Mouse (Mus musculus) colon, adult 2 months (tissue): ENCODE results near the gene Timm17b. TPM values are rescaled to one million over a fixed set of nuclear protein-coding genes. Genes with fewer than 3 reads are reported as not detected.

Source experiments
- polyA plus RNA-seq: library from polyadenylated mRNA; depleted of rRNA; stranded (reverse); fragments of >200 nt; gene quantifications from 2 replicates; pipeline ENCODE4 v1.2.3, GENCODE M21; 2012; rRNA removed

Gene Timm17b
- 45.5 and 51.4 TPM in 2 replicates for polyA plus RNA-seq

DNA sequence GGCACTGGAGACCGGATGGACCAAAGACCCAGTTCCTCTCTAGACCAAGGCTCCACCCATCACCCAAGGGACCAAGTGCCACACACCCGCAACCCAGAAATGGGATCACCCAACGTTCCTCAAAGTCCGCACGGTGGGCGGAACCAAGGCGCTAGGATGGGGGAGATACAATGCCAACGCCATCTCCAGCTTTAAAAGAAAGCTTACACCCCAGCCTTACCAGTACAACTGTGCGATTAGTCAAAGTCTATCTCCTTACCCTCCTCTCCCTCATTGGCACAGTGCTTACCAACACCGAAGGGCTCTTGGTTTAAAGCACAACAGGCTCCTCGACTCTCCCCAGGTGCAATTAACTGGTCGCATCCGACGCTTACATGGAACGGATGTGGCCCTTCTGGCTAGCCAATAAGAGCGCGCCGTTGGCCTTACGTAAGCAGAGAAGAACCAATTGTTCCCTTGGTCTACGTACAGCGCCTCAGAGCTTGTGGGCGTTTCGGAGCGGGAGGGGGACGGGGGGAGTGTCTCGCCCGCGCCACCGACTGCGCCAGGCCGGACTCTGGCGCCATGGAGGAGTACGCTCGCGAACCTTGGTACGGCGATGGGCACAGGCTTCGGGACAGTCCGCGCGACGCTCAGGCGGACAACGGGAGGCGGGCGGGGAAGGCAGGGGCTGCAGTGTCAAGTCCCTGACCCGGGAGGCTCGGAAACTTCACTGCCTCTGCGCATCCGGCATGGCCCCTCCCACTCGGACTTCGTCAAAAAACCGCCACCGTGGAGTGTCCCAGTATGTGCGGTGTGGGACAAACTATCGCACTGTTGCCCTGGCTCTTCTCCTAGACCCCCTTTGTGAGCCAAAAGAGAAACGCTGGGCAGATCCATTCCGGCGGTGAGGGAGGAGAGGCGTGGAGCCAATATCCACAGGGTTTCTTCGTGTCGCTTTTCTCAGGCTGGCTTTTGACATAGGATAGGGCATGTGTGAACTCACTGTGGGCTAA, at the start of gene Timm17b, which contains the start of gene Pqbp1:
TSS of gene Timm17b (plus strand) at position 478 of the 995 bp plus-strand sequence.
TSS of gene Pqbp1 (minus strand) at position 390 of the 995 bp plus-strand sequence.

DNA sequence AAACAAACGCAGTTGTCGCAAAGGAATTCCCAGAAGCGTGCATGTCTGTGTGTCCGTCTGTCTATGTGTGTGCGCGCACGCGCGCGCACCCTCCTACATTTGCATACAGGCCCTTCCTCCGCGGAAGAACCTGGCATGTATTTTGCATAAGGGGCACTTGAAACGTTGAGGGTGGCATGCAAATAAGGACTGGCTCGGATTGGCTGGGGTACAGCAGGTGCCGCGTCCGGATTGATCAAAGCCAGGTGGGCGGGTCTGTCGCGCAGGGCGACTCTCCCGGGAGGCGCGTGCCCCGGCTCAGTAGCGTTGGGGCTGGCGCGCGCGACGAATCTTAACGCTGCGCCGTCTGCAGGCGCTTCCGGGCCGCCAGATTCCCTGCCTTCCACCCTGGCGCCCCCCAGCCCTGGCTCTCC, 21.1 kb upstream of the Timm17b start, which contains the start of gene Pim2:
TSS of gene Pim2 (plus strand) at position 256 of the 413 bp plus-strand sequence.

DNA sequence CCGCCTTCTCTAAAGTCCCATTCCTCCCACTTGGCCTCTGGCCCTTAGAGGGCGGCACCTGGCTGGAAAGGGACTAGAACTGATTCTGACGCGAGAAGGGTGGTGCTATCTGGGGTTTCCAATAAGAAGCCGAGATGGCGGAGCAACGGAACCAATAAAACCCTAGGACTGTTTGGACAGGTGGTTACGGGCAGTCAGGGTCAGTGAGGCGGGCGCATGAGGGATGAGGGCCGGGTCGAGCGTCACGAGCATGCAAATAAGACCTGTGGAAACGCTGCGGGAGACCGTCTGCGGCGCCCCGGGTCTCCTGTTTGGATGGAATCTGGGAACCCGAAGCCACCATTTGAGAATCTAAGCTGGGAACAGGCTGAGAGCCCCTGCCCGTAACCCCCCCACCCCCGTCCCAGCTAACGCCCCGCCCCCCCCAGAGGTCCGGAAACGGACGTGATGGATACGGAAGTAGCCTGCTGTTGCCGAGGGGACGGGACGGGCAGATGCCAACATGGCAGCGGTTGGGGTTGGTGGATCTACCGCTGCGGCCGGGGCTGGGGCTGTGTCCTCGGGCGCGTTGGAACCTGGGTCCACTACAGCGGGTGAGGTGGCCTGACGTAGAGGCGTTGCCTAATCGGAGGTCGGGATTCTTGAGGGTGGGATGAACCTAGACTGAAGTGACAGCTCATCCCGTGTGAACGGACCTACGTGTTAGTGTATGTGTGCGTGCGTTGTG, 15.2 kb upstream of the Timm17b start, which contains the start of gene Slc35a2:
TSS of gene Slc35a2 (plus strand) at position 188 of the 727 bp plus-strand sequence.

DNA sequence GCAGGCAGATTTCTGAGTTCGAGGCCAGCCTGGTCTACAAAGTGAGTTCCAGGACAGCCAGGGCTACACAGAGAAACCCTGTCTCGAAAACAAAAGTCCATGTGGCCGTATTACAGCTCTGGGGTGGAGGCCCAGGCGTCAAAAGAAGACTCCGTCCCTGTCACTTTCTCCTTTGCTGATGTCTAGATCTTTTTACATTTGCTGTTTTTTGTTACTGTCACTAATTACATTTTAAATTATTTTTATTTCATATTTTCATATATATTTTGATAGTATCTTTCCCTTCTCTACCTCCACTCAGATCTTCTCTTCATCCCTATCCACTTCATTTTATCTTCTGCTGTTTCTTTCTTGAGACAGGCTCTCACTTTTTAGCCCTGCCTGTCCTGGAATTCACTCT, 8.6 kb downstream of the Timm17b start, which contains the start of gene Gm10491:
TSS of gene Gm10491 (minus strand) at position 101 of the 400 bp plus-strand sequence.

DNA sequence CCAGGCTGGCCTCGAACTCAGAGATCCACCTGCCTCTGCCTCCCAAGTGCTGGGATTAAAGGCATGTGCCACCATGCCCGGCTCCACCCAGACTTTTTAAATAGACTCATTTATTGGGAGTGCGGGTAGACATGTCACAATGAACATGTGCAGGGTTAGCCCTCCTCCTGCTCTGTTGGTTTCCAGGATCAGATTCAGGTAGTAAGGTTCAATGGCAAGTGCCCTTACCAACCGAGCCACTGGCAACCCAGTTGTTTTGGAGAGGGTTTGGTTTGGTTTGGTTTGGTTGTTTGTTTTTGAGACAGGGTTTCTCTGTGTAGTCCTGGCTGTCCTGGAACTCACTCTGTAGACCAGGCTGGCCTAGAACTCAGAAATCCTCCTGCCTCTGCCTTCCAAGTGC, 10.1 kb downstream of the Timm17b start, which contains the start of gene Gm10490:
TSS of gene Gm10490 (plus strand) at position 301 of the 400 bp plus-strand sequence.

DNA sequence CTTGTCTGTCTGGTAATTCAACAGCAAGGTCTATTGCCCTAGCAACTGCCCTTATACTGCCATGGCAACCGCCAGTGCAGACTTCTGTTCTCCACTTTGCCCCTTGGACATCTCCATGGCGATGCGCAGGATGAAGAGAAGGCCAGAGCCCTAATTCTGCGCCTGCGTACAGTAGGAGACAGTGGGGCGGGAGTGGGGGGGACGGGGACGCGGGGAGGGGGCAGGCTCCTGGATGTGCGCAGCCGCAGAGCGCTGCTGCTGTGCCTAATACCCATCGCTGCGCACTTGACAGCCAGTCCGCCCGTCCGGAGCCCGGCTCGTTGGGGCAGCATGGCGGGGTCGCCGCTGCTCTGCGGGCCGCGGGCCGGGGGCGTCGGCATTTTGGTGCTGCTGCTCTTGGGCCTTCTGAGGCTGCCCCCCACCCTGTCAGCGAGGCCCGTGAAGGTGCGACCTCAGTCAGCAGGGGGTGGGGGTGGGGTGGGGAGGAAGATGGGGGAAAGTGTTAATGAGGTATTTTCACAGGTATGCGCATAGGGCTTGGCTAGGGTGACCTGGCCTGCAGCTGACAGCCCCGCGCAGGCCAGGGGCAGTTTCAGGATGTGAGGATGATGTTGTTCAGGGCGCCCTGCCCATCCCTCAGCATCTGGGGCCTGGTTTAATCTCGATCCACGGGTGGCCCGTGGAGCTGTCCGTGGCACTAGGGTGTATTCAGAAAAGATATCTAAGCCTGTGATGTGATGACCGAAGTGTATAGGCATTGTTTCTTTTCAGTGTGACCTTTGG, 20.6 kb downstream of the Timm17b start, which contains the start of gene Pcsk1n:
TSS of gene Pcsk1n (plus strand) at position 222 of the 783 bp plus-strand sequence.

DNA sequence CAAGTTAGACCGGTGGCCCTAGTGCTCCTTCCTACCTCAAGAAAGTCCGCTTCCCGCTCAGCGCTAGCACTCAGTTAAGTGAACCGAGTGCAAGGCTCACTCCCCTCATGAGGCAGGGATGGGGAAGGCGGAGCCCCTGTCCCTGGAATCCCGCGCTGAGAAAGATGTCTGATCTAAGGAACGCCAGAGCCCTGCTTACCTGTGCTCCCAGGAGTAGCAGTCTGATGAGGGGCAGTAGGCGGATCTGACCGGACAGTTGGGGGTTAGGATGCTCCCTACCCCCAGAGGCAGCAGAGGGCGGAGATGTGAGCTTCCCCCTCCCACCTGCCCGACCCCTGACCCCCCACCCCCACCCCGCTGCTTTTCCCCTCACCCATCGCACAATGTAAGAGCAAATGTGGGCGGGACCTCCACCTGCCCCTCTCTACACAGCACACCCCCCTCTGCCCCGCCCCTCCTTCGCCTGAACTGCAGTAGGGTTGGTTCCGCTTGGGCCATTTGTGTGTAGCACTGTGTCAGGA, 29.2 kb downstream of the Timm17b start, which contains the start of gene Eras:
TSS of gene Eras (minus strand) at position 338 of the 521 bp plus-strand sequence.

DNA sequence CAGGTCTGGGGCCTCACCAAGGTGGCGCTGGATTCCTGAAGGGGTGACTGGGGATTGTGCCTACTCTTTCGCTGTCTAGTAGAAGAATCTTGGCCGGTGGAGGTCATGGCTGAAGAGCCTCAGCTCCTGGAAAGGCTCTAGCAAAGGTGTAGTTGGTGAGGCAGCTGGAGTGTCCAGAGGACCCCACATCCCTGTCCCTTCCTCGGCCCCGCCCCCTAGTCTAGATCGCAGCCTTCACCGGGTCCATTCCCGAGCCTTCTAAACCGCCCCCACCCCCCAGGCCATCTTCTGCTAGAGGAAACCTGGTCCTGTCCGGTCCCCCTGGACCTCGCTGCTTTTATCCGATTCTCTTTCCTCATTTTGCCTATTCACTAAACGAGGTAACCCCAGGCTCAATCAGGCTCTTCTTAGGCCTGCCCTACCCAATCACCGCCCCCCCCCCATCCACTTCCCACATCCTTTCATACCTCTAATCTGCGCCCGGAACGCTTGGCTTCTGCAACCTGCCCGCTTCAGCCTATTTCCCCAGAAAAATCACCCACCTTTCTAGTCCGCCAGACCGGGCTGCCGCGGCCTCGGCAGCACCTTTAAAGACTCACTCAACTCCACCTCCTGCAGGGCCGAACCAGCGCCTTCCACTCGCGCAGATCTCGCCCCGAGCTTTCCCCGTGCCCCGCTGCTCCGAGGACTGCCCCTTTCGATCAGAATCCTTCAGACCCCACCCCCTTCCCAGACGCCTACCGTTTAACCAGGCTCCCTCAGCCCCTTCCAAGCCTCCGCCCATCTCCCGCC, 48.1 kb downstream of the Timm17b start, which contains the start of gene Hdac6:
TSS of gene Hdac6 (minus strand) at position 782 of the 792 bp plus-strand sequence.

Other genes with a start within 250 kb of the Timm17b start
- gene Prickle3, start 242.1 kb upstream of the Timm17b start, polyA plus RNA-seq: 28.8 and 34.6 TPM in 2 replicates
- 360 and 390 TPM in 2 replicates for gene Plp2, start 228.0 kb upstream of the Timm17b start, polyA plus RNA-seq
- gene Magix, start 218.1 kb upstream of the Timm17b start, polyA plus RNA-seq: 1.3 and 2.7 TPM in 2 replicates
- 4.7 and 5.5 TPM in 2 replicates for gene Gpkow, start 202.2 kb upstream of the Timm17b start, polyA plus RNA-seq
- 39.4 and 43.0 TPM in 2 replicates for gene Wdr45, start 185.0 kb upstream of the Timm17b start, polyA plus RNA-seq
- gene Gm45208, start 177.1 kb upstream of the Timm17b start, polyA plus RNA-seq: not detected in 2 replicates
- gene Praf2, start 170.9 kb upstream of the Timm17b start, polyA plus RNA-seq: 51.2 and 75.8 TPM in 2 replicates
- 30.0 and 34.8 TPM in 2 replicates for gene Ccdc120, start 148.5 kb upstream of the Timm17b start, polyA plus RNA-seq
- 23.0 and 25.1 TPM in 2 replicates for gene Tfe3, start 136.8 kb upstream of the Timm17b start, polyA plus RNA-seq
- 18.9 and 22.6 TPM in 2 replicates for gene Gripap1, start 109.6 kb upstream of the Timm17b start, polyA plus RNA-seq
- gene Kcnd1, start 77.1 kb upstream of the Timm17b start, polyA plus RNA-seq: 1.8 and 2.2 TPM in 2 replicates
- 36.1 and 38.3 TPM in 2 replicates for gene Otud5, start 58.0 kb upstream of the Timm17b start, polyA plus RNA-seq
- 10.7 and 13.5 TPM in 2 replicates for gene Pim2, start 21.1 kb upstream of the Timm17b start, polyA plus RNA-seq
- 260 and 397 TPM in 2 replicates for gene Slc35a2, start 15.3 kb upstream of the Timm17b start, polyA plus RNA-seq
- gene Pqbp1, start 88 bp upstream of the Timm17b start, polyA plus RNA-seq: 31.5 and 39.6 TPM in 2 replicates
- gene Gm10491, start 8.5 kb downstream of the Timm17b start, polyA plus RNA-seq: not detected in 2 replicates
- gene Gm10490, start 10.2 kb downstream of the Timm17b start, polyA plus RNA-seq: not detected in 2 replicates
- 32.0 and 41.2 TPM in 2 replicates for gene Pcsk1n, start 20.5 kb downstream of the Timm17b start, polyA plus RNA-seq
- not detected in 2 replicates for gene Eras, start 29.2 kb downstream of the Timm17b start, polyA plus RNA-seq
- 16.6 and 20.2 TPM in 2 replicates for gene Hdac6, start 48.5 kb downstream of the Timm17b start, polyA plus RNA-seq
- 0.06 and 0.09 TPM in 2 replicates for gene Gata1, start 78.7 kb downstream of the Timm17b start, polyA plus RNA-seq
- 4.9 and 5.1 TPM in 2 replicates for gene Glod5, start 119.1 kb downstream of the Timm17b start, polyA plus RNA-seq
- 7.7 and 8.1 TPM in 2 replicates for gene Suv39h1, start 175.4 kb downstream of the Timm17b start, polyA plus RNA-seq
- 2.6 and 2.7 TPM in 2 replicates for gene Was, start 191.1 kb downstream of the Timm17b start, polyA plus RNA-seq
- gene Wdr13, start 233.5 kb downstream of the Timm17b start, polyA plus RNA-seq: 146 and 200 TPM in 2 replicates
- gene Rbm3, start 246.5 kb downstream of the Timm17b start, polyA plus RNA-seq: 41.9 and 42.6 TPM in 2 replicates